ENCODE assay signal across 11 mouse cellular contexts in the genomic region with DNA sequence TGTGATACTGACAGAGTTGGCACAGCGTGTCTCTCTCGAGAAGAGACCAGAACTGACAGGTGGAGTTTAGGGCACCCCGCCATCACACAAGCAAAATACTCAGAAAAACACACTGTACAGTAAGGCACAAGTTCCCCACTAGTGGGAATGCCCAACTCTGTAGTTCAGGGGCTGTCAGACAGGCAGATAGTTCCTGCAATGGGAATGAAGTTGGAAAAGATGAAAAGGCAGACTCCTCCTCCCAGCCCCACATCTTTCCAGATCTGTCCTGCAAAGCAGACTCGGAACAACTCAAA.
A peak's percentile ranks its signal among the peaks of the same experiment; 100 is the strongest.
DNase-seq lines count a peak whose midpoint lies in the region; ATAC-seq lines count a peak whose summit lies in the region.
"Had no signal": no experiment of that assay in that cellular context is flagged by ENCODE, and none has a peak within 500 bp of the region (broad histone marks: within the 10 kb centered on the region; RNA-seq: fewer than 3 reads in every experiment).

No protein-coding gene starts in this region.

- 0 out of 2 replicates have a peak, but pooled peaks cover 3% of the 10 kb centered on the region for H3K27me3 ChIP-seq in kidney, embryonic 16.5 days (ENCODE audit: insufficient read depth, low read length)
- H3K27me3 ChIP-seq in embryonic facial prominence, embryonic 14.5 days (replicated peaks; ENCODE audit: control insufficient read depth, insufficient read depth, low read length) = no peaks in the 10 kb centered on the region
- H3K27me3 ChIP-seq in liver, embryonic 15.5 days = no peaks in the 10 kb centered on the region
- H3K27me3 ChIP-seq: hindbrain, embryonic 15.5 days; neural tube, embryonic 13.5 days had no signal

- 83% methylated on average over 4 of the region's 4 CpGs for WGBS in kidney, embryonic 16.5 days
- WGBS in embryonic facial prominence, embryonic 14.5 days = 76% methylated on average over 4 of the region's 4 CpGs
- WGBS in liver, embryonic 15.5 days (ENCODE audit: insufficient replicate concordance) = 66% methylated on average over 4 of the region's 4 CpGs

- no peaks in the 10 kb centered on the region for H3K9me3 ChIP-seq in kidney, embryonic 16.5 days (ENCODE audit: low read length)
- no peaks in the 10 kb centered on the region for H3K9me3 ChIP-seq in embryonic facial prominence, embryonic 14.5 days (ENCODE audit: control insufficient read depth, low read length)
- H3K9me3 ChIP-seq in liver, embryonic 15.5 days (replicated peaks) = no peaks in the 10 kb centered on the region
- H3K9me3 ChIP-seq: heart, embryonic 10.5 days; hindbrain, embryonic 15.5 days; neural tube, embryonic 13.5 days had no signal

- peak; percentile 51 to 57 for DNase-seq in cerebellum, postnatal 10 days
- DNase-seq in cerebellum, adult 8-10 months = no peak
- no peak for DNase-seq in kidney, postnatal 36 days
- no peak for DNase-seq in embryonic facial prominence, embryonic 14.5 days (ENCODE audit: low spot score)
- no peak for DNase-seq in embryo, embryonic 11 days
- no peak for DNase-seq in layer of hippocampus, adult 11-12 months (ENCODE audit: low spot score)

- H3K4me1 ChIP-seq in kidney, embryonic 16.5 days (ENCODE audit: insufficient read depth, low read length) = peaks cover 16% of the 10 kb centered on the region
- H3K4me1 ChIP-seq in embryonic facial prominence, embryonic 14.5 days (ENCODE audit: control insufficient read depth, insufficient read depth, low read length) = no peaks in the 10 kb centered on the region
- H3K4me1 ChIP-seq in liver, embryonic 15.5 days (replicated peaks) = no peaks in the 10 kb centered on the region

- 0 out of 2 replicates have a peak overlapping the region, but pooled peaks have one; percentile 12 for H3K9ac ChIP-seq in kidney, embryonic 16.5 days (replicated peaks; ENCODE audit: low read length)
- no peak overlapping the region for H3K9ac ChIP-seq in embryonic facial prominence, embryonic 14.5 days (ENCODE audit: low read depth, low read length)
- no peak overlapping the region for H3K9ac ChIP-seq in liver, embryonic 15.5 days
- H3K9ac ChIP-seq: hindbrain, embryonic 15.5 days had no signal

- no peaks in the 10 kb centered on the region for H3K36me3 ChIP-seq in kidney, embryonic 16.5 days (ENCODE audit: insufficient read depth, low read length)
- H3K36me3 ChIP-seq in embryonic facial prominence, embryonic 14.5 days (ENCODE audit: control insufficient read depth, insufficient read depth, low read length) = no peaks in the 10 kb centered on the region
- H3K36me3 ChIP-seq in liver, embryonic 15.5 days (replicated peaks) = no peaks in the 10 kb centered on the region
- H3K36me3 ChIP-seq: heart, embryonic 10.5 days; hindbrain, embryonic 15.5 days; neural tube, embryonic 13.5 days had no signal

- no peak overlapping the region for H3K4me3 ChIP-seq in kidney, embryonic 16.5 days (ENCODE audit: low read length)
- no peak overlapping the region for H3K4me3 ChIP-seq in embryonic facial prominence, embryonic 14.5 days (ENCODE audit: low read depth, low read length)
- no peak overlapping the region for H3K4me3 ChIP-seq in liver, embryonic 15.5 days (replicated peaks)
- H3K4me3 ChIP-seq: hindbrain, embryonic 15.5 days; neural tube, embryonic 13.5 days had no signal

- ATAC-seq in kidney, embryonic 16.5 days (ENCODE audit: low FRiP score, low TSS enrichment) = no peak
- ATAC-seq in embryonic facial prominence, embryonic 14.5 days (ENCODE audit: low read depth) = no peak
- ATAC-seq in liver, embryonic 15.5 days (ENCODE audit: insufficient read depth) = no peak

- H3K4me2 ChIP-seq in kidney, embryonic 16.5 days (replicated peaks; ENCODE audit: low read depth, low read length) = peak overlapping the region; percentile 37; the same call in 1 of the 2 replicates
- peak overlapping the region; percentile 19 for H3K4me2 ChIP-seq in embryonic facial prominence, embryonic 14.5 days (ENCODE audit: low read depth, low read length)
- 0 out of 2 replicates have a peak overlapping the region, but pooled peaks have one; percentile 37 for H3K4me2 ChIP-seq in liver, embryonic 15.5 days

- H3K27ac ChIP-seq in kidney, embryonic 16.5 days (ENCODE audit: low read length) = no peak overlapping the region
- no peak overlapping the region for H3K27ac ChIP-seq in embryonic facial prominence, embryonic 14.5 days (replicated peaks; ENCODE audit: low read depth, low read length)
- H3K27ac ChIP-seq in liver, embryonic 15.5 days (replicated peaks) = no peak overlapping the region
- H3K27ac ChIP-seq: heart, embryonic 10.5 days; hindbrain, embryonic 15.5 days; neural tube, embryonic 13.5 days had no signal

Comparison
In these comparisons a context has a peak if more than half of its experiments do, and no peak if none do; other contexts are left out.
1. DNase-seq: peak in cerebellum, postnatal 10 days (2 of 2); none in cerebellum, adult 8-10 months (single experiment), kidney, postnatal 36 days (0 of 2), embryonic facial prominence, embryonic 14.5 days (single experiment), embryo, embryonic 11 days (single experiment) and layer of hippocampus, adult 11-12 months (single experiment).
2. Peak in every context shown above with its lines, with median percentiles within 50 percentile points of each other: H3K4me2 ChIP-seq.